Mouse (Mus musculus): ENCODE data around the gene Taf12. TPM values are rescaled to one million over a fixed set of nuclear protein-coding genes. Genes with fewer than 3 reads are reported as not detected.
"Not testable (repeated sequence)": the region's sequence is repeated elsewhere in the genome, so short reads cannot be mapped to it uniquely, and the experiment has no call there.

Taf12 gene
- polyA plus RNA-seq, 1 experiment from 2014 or later: 43.0 TPM

- not testable (repeated sequence) for H3K27me3 ChIP-seq (replicated peaks); H3K36me3 ChIP-seq; H3K9ac ChIP-seq; H3K27ac ChIP-seq; H3K4me1 ChIP-seq; ATAC-seq (ENCODE audit: insufficient read depth, low FRiP score, low read depth); H3K9me3 ChIP-seq
- Histone ChIP-seq H3K4me2 (peak overlapping the region; percentile 78), H3K4me3 (replicated peaks) (peak overlapping the region; percentile 52)
- 43% methylated on average over 6 of the region's 6 CpGs for WGBS
Measured at GRCm38 (mm10) chr4:132303484-132303883, 29.3 kb downstream of the Taf12 start.

GRCm38 (mm10) chr4:132305276-132305675, 31.1 kb downstream of the Taf12 start:
- WGBS: 80% methylated on average over 8 of the region's 8 CpGs
- no peak overlapping the region for H3K27ac ChIP-seq
- peaks cover 13% of the 10 kb centered on the region for H3K4me1 ChIP-seq
- no peak overlapping the region for H3K4me3 ChIP-seq (replicated peaks)
- H3K36me3 ChIP-seq: peaks cover 5% of the 10 kb centered on the region
- no peaks in the 10 kb centered on the region for H3K9me3 ChIP-seq
- no peaks in the 10 kb centered on the region for H3K27me3 ChIP-seq (replicated peaks)
- H3K9ac ChIP-seq: no peak overlapping the region
- ATAC-seq (ENCODE audit: insufficient read depth, low FRiP score, low read depth): no peak
- no peak overlapping the region for H3K4me2 ChIP-seq

GRCm38 (mm10) chr4:132306004-132306403, 31.8 kb downstream of the Taf12 start:
- H3K4me3 ChIP-seq (replicated peaks): no peak overlapping the region
- no peaks in the 10 kb centered on the region for H3K9me3 ChIP-seq
- H3K9ac ChIP-seq: no peak overlapping the region
- no peak overlapping the region for H3K4me2 ChIP-seq
- no peak overlapping the region for H3K27ac ChIP-seq
- H3K27me3 ChIP-seq (replicated peaks): no peaks in the 10 kb centered on the region
- WGBS: 68% methylated on average over 6 of the region's 6 CpGs
- H3K4me1 ChIP-seq: peaks cover 13% of the 10 kb centered on the region
- peaks cover 11% of the 10 kb centered on the region for H3K36me3 ChIP-seq
- no peak for ATAC-seq (ENCODE audit: insufficient read depth, low FRiP score, low read depth)

GRCm38 (mm10) chr4:132308437-132309139, 34.4 kb downstream of the Taf12 start:
- Histone ChIP-seq H3K27ac (peak overlapping the region; percentile 89), H3K4me1 (0 out of 2 replicates have a peak, but pooled peaks cover 3% of the 10 kb centered on the region), H3K36me3 (peaks cover 18% of the 10 kb centered on the region), H3K4me2 (peak overlapping the region; percentile 76), H3K27me3 (replicated peaks) (no peaks in the 10 kb centered on the region), H3K9ac (peak overlapping the region; percentile 80), H3K4me3 (replicated peaks) (peak overlapping the region; percentile 76), H3K9me3 (no peaks in the 10 kb centered on the region)
- ATAC-seq (ENCODE audit: insufficient read depth, low FRiP score, low read depth): peak; percentile 91
- WGBS: under 1% methylated on average over 41 of the region's 41 CpGs

- peak overlapping the region; percentile 76 for H3K4me2 ChIP-seq
- ATAC-seq (ENCODE audit: insufficient read depth, low FRiP score, low read depth): no peak
- H3K4me1 ChIP-seq: 0 out of 2 replicates have a peak, but pooled peaks cover 3% of the 10 kb centered on the region
- WGBS: 2% methylated on average over 15 of the region's 15 CpGs
- H3K27me3 ChIP-seq (replicated peaks): no peaks in the 10 kb centered on the region
- peak overlapping the region; percentile 76 for H3K4me3 ChIP-seq (replicated peaks)
- no peaks in the 10 kb centered on the region for H3K9me3 ChIP-seq
- peak overlapping the region; percentile 80 for H3K9ac ChIP-seq
- peaks cover 23% of the 10 kb centered on the region for H3K36me3 ChIP-seq
- peak overlapping the region; percentile 89 for H3K27ac ChIP-seq
Measured at GRCm38 (mm10) chr4:132309140-132309848, 35.1 kb downstream of the Taf12 start.

- peak overlapping the region; percentile 89; the same call in 1 of the 2 replicates for H3K27ac ChIP-seq
- H3K4me3 ChIP-seq (replicated peaks): peak overlapping the region; percentile 76
- ATAC-seq (ENCODE audit: insufficient read depth, low FRiP score, low read depth): no peak
- peaks cover 23% of the 10 kb centered on the region for H3K36me3 ChIP-seq
- H3K9me3 ChIP-seq: no peaks in the 10 kb centered on the region
- peak overlapping the region; percentile 76 for H3K4me2 ChIP-seq
- no peaks in the 10 kb centered on the region for H3K27me3 ChIP-seq (replicated peaks)
- 0 out of 2 replicates have a peak, but pooled peaks cover 3% of the 10 kb centered on the region for H3K4me1 ChIP-seq
- H3K9ac ChIP-seq: peak overlapping the region; percentile 80
- 27% methylated on average over 10 of the region's 10 CpGs for WGBS
Measured at GRCm38 (mm10) chr4:132309849-132310472, 35.8 kb downstream of the Taf12 start.

- Histone ChIP-seq H3K27ac (no peak overlapping the region), H3K27me3 (replicated peaks) (no peaks in the 10 kb centered on the region), H3K9ac (no peak overlapping the region), H3K9me3 (no peaks in the 10 kb centered on the region), H3K36me3 (peaks cover 27% of the 10 kb centered on the region), H3K4me2 (no peak overlapping the region), H3K4me3 (replicated peaks) (no peak overlapping the region), H3K4me1 (0 out of 2 replicates have a peak, but pooled peaks cover 3% of the 10 kb centered on the region)
- WGBS: 50% methylated on average over 1 of the region's 1 CpGs
- ATAC-seq (ENCODE audit: insufficient read depth, low FRiP score, low read depth): no peak
Measured at GRCm38 (mm10) chr4:132311209-132311608, 37.0 kb downstream of the Taf12 start.

GRCm38 (mm10) chr4:132311801-132312200, 37.6 kb downstream of the Taf12 start:
- peaks cover 31% of the 10 kb centered on the region for H3K36me3 ChIP-seq
- WGBS: 37% methylated on average over 3 of the region's 3 CpGs
- H3K27ac ChIP-seq: no peak overlapping the region
- H3K4me1 ChIP-seq: 0 out of 2 replicates have a peak, but pooled peaks cover 3% of the 10 kb centered on the region
- no peak overlapping the region for H3K4me3 ChIP-seq (replicated peaks)
- ATAC-seq (ENCODE audit: insufficient read depth, low FRiP score, low read depth): no peak
- H3K27me3 ChIP-seq (replicated peaks): no peaks in the 10 kb centered on the region
- no peaks in the 10 kb centered on the region for H3K9me3 ChIP-seq
- no peak overlapping the region for H3K9ac ChIP-seq
- H3K4me2 ChIP-seq: no peak overlapping the region

- Histone ChIP-seq H3K4me3 (replicated peaks) (no peak overlapping the region), H3K27ac (no peak overlapping the region), H3K4me1 (0 out of 2 replicates have a peak, but pooled peaks cover 3% of the 10 kb centered on the region), H3K9ac (no peak overlapping the region), H3K27me3 (replicated peaks) (no peaks in the 10 kb centered on the region), H3K36me3 (peaks cover 35% of the 10 kb centered on the region), H3K9me3 (no peaks in the 10 kb centered on the region), H3K4me2 (no peak overlapping the region)
- no peak for ATAC-seq (ENCODE audit: insufficient read depth, low FRiP score, low read depth)
- WGBS: 82% methylated on average over 5 of the region's 5 CpGs
Measured at GRCm38 (mm10) chr4:132312627-132313026, 38.5 kb downstream of the Taf12 start.

GRCm38 (mm10) chr4:132315711-132316110, 41.5 kb downstream of the Taf12 start:
- Histone ChIP-seq H3K36me3 (peaks cover 33% of the 10 kb centered on the region), H3K9me3 (no peaks in the 10 kb centered on the region), H3K4me1 (no peaks in the 10 kb centered on the region), H3K4me3 (replicated peaks) (no peak overlapping the region), H3K4me2 (no peak overlapping the region), H3K9ac (no peak overlapping the region), H3K27ac (no peak overlapping the region), H3K27me3 (replicated peaks) (no peaks in the 10 kb centered on the region)
- WGBS: 83% methylated on average over 8 of the region's 8 CpGs
- ATAC-seq (ENCODE audit: insufficient read depth, low FRiP score, low read depth): no peak

GRCm38 (mm10) chr4:132326481-132326880, 52.3 kb downstream of the Taf12 start:
- 64% methylated on average over 5 of the region's 5 CpGs for WGBS
- H3K4me2 ChIP-seq: no peak overlapping the region
- no peaks in the 10 kb centered on the region for H3K9me3 ChIP-seq
- peaks cover 17% of the 10 kb centered on the region; the same call in 1 of the 2 replicates for H3K36me3 ChIP-seq
- H3K4me1 ChIP-seq: peaks cover 11% of the 10 kb centered on the region
- ATAC-seq (ENCODE audit: insufficient read depth, low FRiP score, low read depth): no peak
- H3K27ac ChIP-seq: no peak overlapping the region
- no peak overlapping the region for H3K4me3 ChIP-seq (replicated peaks)
- no peak overlapping the region for H3K9ac ChIP-seq
- no peaks in the 10 kb centered on the region for H3K27me3 ChIP-seq (replicated peaks)
